Mouse (Mus musculus) CH12.LX (cell line): ENCODE measurements around the gene Trcg1. TPM values are rescaled to one million over a fixed set of nuclear protein-coding genes. Genes with fewer than 3 reads are reported as not detected.

Experiments
- DNase-seq: peaks from one replicate; pipeline ENCODE4 v3.0.0-alpha.2; 2013; ENCODE audit errors: extremely low read depth
- H3K27ac ChIP-seq: 2 replicates; pipeline ENCODE4 v1.5.1; 2012; ENCODE audit warnings: low read depth, mild to moderate bottlenecking, control low read depth, moderate library complexity; ENCODE audit not compliant: insufficient read depth
- H3K27me3 ChIP-seq: replicated peaks from 2 replicates; pipeline ENCODE3; 2012; ENCODE audit warnings: inconsistent platforms
- H3K36me3 ChIP-seq, 2 experiments: replicated peaks in 1 of 2; 2 replicates each; pipeline versions ENCODE3 to v1.6.1; 2012; ENCODE audit warnings: inconsistent platforms in 1 of 2, low read length in 1 of 2, mild to moderate bottlenecking in 1 of 2, mixed read lengths in 1 of 2, moderate library complexity in 1 of 2; ENCODE audit not compliant: control insufficient read depth in 1 of 2, insufficient read depth in 1 of 2
- H3K4me1 ChIP-seq, 2 experiments: 2 replicates each; pipeline ENCODE4 v1.6.1; 2012; ENCODE audit warnings: inconsistent platforms in 1 of 2, moderate library complexity in 1 of 2; ENCODE audit not compliant: insufficient read depth in 2 of 2, control insufficient read depth in 1 of 2
- H3K4me2 ChIP-seq: 2 replicates; pipeline ENCODE4 v1.6.1; 2012; ENCODE audit warnings: low read depth, mild to moderate bottlenecking, control low read depth; ENCODE audit not compliant: poor library complexity, insufficient read depth, severe bottlenecking
- H3K4me3 ChIP-seq, 3 experiments: fragments of 150-350 bp in 1 of 3; sonication (generic) in 1 of 3; replicated peaks in 1 of 3; 2 replicates each; pipeline versions ENCODE3 to v1.5.1; 2011 to 2012; ENCODE audit warnings: low read depth in 2 of 3, low read length in 2 of 3, mild to moderate bottlenecking in 2 of 3, moderate library complexity in 2 of 3, control low read depth in 1 of 3, improper control_type of control experiment in 1 of 3, inconsistent platforms in 1 of 3, mixed read lengths in 1 of 3; ENCODE audit not compliant: poor library complexity in 1 of 3
- H3K79me2 ChIP-seq: replicated peaks from 2 replicates; pipeline ENCODE4 v1.6.1; 2012; ENCODE audit warnings: mild to moderate bottlenecking, moderate library complexity; ENCODE audit not compliant: control insufficient read depth, poor library complexity, insufficient read depth, severe bottlenecking; ENCODE audit errors: extremely low read depth
- H3K9ac ChIP-seq: 2 replicates; pipeline ENCODE4 v1.6.1; 2012; ENCODE audit warnings: low read depth, mild to moderate bottlenecking, control low read depth, moderate library complexity; ENCODE audit not compliant: insufficient read depth
- H3K9me3 ChIP-seq: replicated peaks from 2 replicates; pipeline ENCODE3; 2012; ENCODE audit warnings: low read length, inconsistent platforms, mixed read lengths
- BHLHE40 ChIP-seq: IDR thresholded peaks from 2 replicates; pipeline ENCODE4 v1.6.1; 2011; ENCODE audit warnings: mild to moderate bottlenecking, low read depth, low read length, improper control_type of control experiment
- CHD1 ChIP-seq: IDR thresholded peaks from 2 replicates; pipeline ENCODE4 v1.6.1; 2012; ENCODE audit warnings: low read depth, low read length, improper control_type of control experiment, inconsistent platforms
- ELF1 ChIP-seq: IDR thresholded peaks from 2 replicates; pipeline ENCODE4 v1.6.1; 2014; ENCODE audit warnings: low read depth, mild to moderate bottlenecking, inconsistent platforms, low read length, improper control_type of control experiment
- GABPA ChIP-seq: IDR thresholded peaks from 2 replicates; pipeline ENCODE4 v1.6.1; 2012; ENCODE audit warnings: low read depth, low read length, improper control_type of control experiment, inconsistent platforms; ENCODE audit not compliant: insufficient replicate concordance
- HCFC1 ChIP-seq: IDR thresholded peaks from 2 replicates; pipeline ENCODE4 v1.6.1; 2012; ENCODE audit warnings: low read depth, mild to moderate bottlenecking, inconsistent platforms, low read length, improper control_type of control experiment
- JUN ChIP-seq: IDR thresholded peaks from 2 replicates; pipeline ENCODE4 v1.6.1; 2011; ENCODE audit warnings: low read depth, mild to moderate bottlenecking, low read length, improper control_type of control experiment, moderate library complexity; ENCODE audit not compliant: insufficient read depth
- JUND ChIP-seq: conservative IDR thresholded peaks from 2 replicates; pipeline ENCODE4 v1.6.1; 2011; ENCODE audit warnings: low read depth, low read length, improper control_type of control experiment
- KAT2A ChIP-seq: IDR thresholded peaks from 2 replicates; pipeline ENCODE4 v1.6.1; 2012; ENCODE audit warnings: low read length, improper control_type of control experiment, inconsistent platforms; ENCODE audit not compliant: insufficient replicate concordance
- MAFK ChIP-seq: IDR thresholded peaks from 2 replicates; pipeline ENCODE4 v1.6.1; 2011; ENCODE audit warnings: low read length, improper control_type of control experiment; ENCODE audit not compliant: insufficient replicate concordance
- MEF2A ChIP-seq: IDR thresholded peaks from 2 replicates; pipeline ENCODE4 v1.6.1; 2014; ENCODE audit warnings: low read depth, mild to moderate bottlenecking, inconsistent platforms, low read length, improper control_type of control experiment, borderline replicate concordance
- MYC ChIP-seq: IDR thresholded peaks from 2 replicates; pipeline ENCODE4 v1.6.1; 2011; ENCODE audit warnings: low read depth, mild to moderate bottlenecking, improper control_type of control experiment, low read length
- NELFE ChIP-seq: IDR thresholded peaks from 2 replicates; pipeline ENCODE4 v1.6.1; 2011; ENCODE audit warnings: low read depth, low read length, improper control_type of control experiment
- NRF1 ChIP-seq: IDR thresholded peaks from 2 replicates; pipeline ENCODE4 v1.6.1; 2014; ENCODE audit warnings: low read depth, mild to moderate bottlenecking, inconsistent platforms, low read length, improper control_type of control experiment, moderate library complexity
- RAD21 ChIP-seq: IDR thresholded peaks from 2 replicates; pipeline ENCODE4 v1.6.1; 2011; ENCODE audit warnings: low read depth, mild to moderate bottlenecking, low read length, improper control_type of control experiment, moderate library complexity
- SIN3A ChIP-seq: IDR thresholded peaks from 2 replicates; pipeline ENCODE4 v1.6.1; 2012; ENCODE audit warnings: low read length, improper control_type of control experiment, inconsistent platforms
- TCF12 ChIP-seq: IDR thresholded peaks from 2 replicates; pipeline ENCODE4 v1.6.1; 2014; ENCODE audit warnings: low read depth, mild to moderate bottlenecking, inconsistent platforms, low read length, improper control_type of control experiment
- USF1 ChIP-seq: IDR thresholded peaks from 2 replicates; pipeline ENCODE4 v1.6.1; 2014; ENCODE audit warnings: low read depth, mild to moderate bottlenecking, inconsistent platforms, low read length, improper control_type of control experiment
- dilution Hi-C: fragments of 300-500 bp; cut with MboI; formaldehyde crosslinking; loops from 2 replicates; pipeline ENCODE4 v1.14.3; 2020; ENCODE audit warnings: low sequenced_read_pairs; ENCODE audit not compliant: extremely low pct_unique_long_range_greater_than_20kb, extremely low pct_ligation_motif_present
- in situ Hi-C: fragments of 300-500 bp; cut with MboI; formaldehyde crosslinking; loops from 3 replicates; pipeline ENCODE4 v1.14.3; 2019; ENCODE audit warnings: low sequenced_read_pairs, low pct_ligation_motif_present, low pct_unique_long_range_greater_than_20kb, mixed read lengths
- polyA plus RNA-seq: library from polyadenylated mRNA; unstranded; fragments of >175 nt; gene quantifications from 2 replicates; pipeline ENCODE4 v1.2.1, GENCODE M21; 2012; ENCODE audit warnings: low read depth; ENCODE audit not compliant: insufficient read length
- total RNA-seq, 2 experiments: library from RNA; depleted of rRNA; stranded (reverse); fragments of 300-350 nt in 1 of 2; fragments of >200 nt in 1 of 2; gene quantifications; 2 replicates each; pipeline ENCODE4 v1.2.3; 2012 to 2014

Gene Trcg1
- total and polyA plus RNA-seq, 3 experiments = not detected

DNA sequence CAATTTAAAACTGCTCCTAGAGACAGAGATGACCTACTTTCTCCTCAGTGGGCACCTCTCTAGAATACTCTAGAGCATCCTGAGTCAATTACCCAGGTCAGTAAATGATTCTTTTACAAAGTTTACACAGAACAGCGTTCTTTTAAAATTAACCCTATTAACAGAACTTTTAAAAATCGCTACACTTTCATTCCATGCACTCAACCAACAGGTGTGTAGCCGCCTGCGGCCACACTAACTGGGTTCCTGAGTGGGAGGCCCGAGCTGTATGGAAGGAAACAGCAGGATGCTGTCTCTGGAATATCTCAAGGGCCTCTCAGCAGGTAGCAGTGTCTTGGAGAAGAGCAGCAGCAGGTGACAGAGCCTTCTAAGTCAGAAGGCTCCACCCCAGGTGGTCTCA lies 9.2 kb upstream of the Trcg1 start:
- dilution Hi-C loops = no loop called here
- no peak overlapping the region for H3K4me3 ChIP-seq
- H3K36me3 ChIP-seq = no peaks in the 10 kb centered on the region
- H3K27ac ChIP-seq = no peak overlapping the region
- peaks cover 0 to 4% of the 10 kb centered on the region in 2 experiments; a peak in 2 of 4 replicates for H3K4me1 ChIP-seq
- TF ChIP-seq NELFE = no peak
- no peak for TF ChIP-seq MEF2A
- no peaks in the 10 kb centered on the region for H3K79me2 ChIP-seq
- no peaks in the 10 kb centered on the region for H3K9me3 ChIP-seq
- in situ Hi-C loops = no loop called here
- H3K27me3 ChIP-seq = peaks cover 3% of the 10 kb centered on the region
- DNase-seq = no peak
- no peak overlapping the region for H3K4me2 ChIP-seq
- no peak overlapping the region for H3K9ac ChIP-seq

DNA sequence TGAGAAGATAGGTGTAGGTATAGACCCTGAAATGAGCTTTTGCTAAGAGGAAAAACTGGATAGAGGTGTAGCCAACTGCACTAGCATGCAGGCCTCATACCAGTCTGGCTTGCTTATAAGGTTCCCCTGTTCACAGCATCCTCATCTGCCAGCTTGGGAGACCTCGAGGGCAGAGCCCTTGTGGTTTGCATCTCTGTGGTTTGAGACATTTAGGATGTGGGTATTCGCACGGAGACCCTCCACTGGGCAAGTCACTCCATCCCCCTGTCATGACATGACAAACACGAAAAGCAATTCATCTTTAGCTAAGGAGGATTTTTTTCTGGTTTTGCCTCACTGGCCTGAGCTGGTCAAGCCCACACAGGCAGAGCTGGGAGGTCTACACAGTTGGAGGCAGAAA lies 8.2 kb upstream of the Trcg1 start:
- Histone ChIP-seq H3K4me2 (no peak overlapping the region), H3K27me3 (peaks cover 3% of the 10 kb centered on the region), H3K79me2 (no peaks in the 10 kb centered on the region), H3K4me1 (peaks cover 0 to 4% of the 10 kb centered on the region in 2 experiments; a peak in 3 of 4 replicates), H3K9ac (no peak overlapping the region), H3K27ac (no peak overlapping the region), H3K4me3 (no peak overlapping the region), H3K36me3 (no peaks in the 10 kb centered on the region), H3K9me3 (no peaks in the 10 kb centered on the region)
- in situ Hi-C loops = no loop called here
- no peak for DNase-seq
- TF ChIP-seq HCFC1 (no peak), KAT2A (no peak), JUN (no peak), SIN3A (no peak), NELFE (no peak), ELF1 (no peak), JUND (no peak), NRF1 (no peak), GABPA (no peak), MAFK (no peak), CHD1 (no peak), USF1 (no peak)
- dilution Hi-C loops = no loop called here

GRCm38 (mm10) chr9:57229726-57230125 lies 6.6 kb upstream of the Trcg1 start:
- no peaks in the 10 kb centered on the region for H3K79me2 ChIP-seq
- peaks cover 3 to 10% of the 10 kb centered on the region in 2 experiments; a peak in 3 of 4 replicates for H3K4me1 ChIP-seq
- no peaks in the 10 kb centered on the region for H3K9me3 ChIP-seq
- no peak overlapping the region for H3K4me2 ChIP-seq
- H3K36me3 ChIP-seq = no peaks in the 10 kb centered on the region
- DNase-seq = no peak
- dilution Hi-C loops (no loop called here), in situ Hi-C loops (no loop called here)
- no peak overlapping the region for H3K27ac ChIP-seq
- H3K4me3 ChIP-seq = no peak overlapping the region
- H3K9ac ChIP-seq = no peak overlapping the region
- TF ChIP-seq GABPA (no peak), BHLHE40 (no peak), JUN (no peak), USF1 (no peak), RAD21 (no peak), NRF1 (no peak), TCF12 (no peak), MYC (no peak)
- peaks cover 3% of the 10 kb centered on the region for H3K27me3 ChIP-seq
